Mouse (Mus musculus) thymus, adult 2 months (tissue): Measurements from ENCODE around the gene Igtp.
"Not testable (repeated sequence)": the region's sequence is repeated elsewhere in the genome, so short reads cannot be mapped to it uniquely, and the experiment has no call there.

ENCODE experiments used
- CTCF ChIP-seq: fragments of 200-500 bp; IDR thresholded peaks from 2 replicates; pipeline ENCODE4 v1.5.1; 2012; ENCODE audit warnings: mild to moderate bottlenecking, control low read depth, low read length, moderate library complexity, borderline replicate concordance; ENCODE audit not compliant: control insufficient read depth, poor library complexity, insufficient read depth; ENCODE audit errors: extremely low read depth
- POLR2A ChIP-seq: fragments of 200-500 bp; IDR thresholded peaks from 2 replicates; pipeline ENCODE4 v1.6.1; 2012; ENCODE audit warnings: mild to moderate bottlenecking, low read length, control low read depth, moderate library complexity; ENCODE audit not compliant: control insufficient read depth, poor library complexity, insufficient read depth; ENCODE audit errors: extremely low read depth

DNA sequence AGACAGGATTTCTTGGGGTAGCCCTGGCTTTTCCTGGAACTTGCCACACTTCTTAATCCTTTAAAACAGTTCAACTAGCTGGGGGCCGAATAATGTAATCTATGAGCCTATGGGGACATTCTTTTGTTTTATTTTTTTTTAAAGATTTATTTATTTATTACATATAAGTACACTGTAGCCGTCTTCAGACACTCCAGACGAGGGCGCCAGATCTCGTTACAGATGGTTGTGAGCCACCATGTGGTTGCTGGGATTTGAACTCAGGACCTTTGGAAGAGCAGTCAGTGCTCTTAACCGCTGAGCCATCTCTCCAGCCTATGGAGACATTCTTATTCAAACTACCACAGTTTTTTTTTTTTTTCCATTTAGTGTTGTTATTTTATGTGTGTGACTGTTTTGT lies 19.4 kb upstream of the Igtp start:
- not testable (repeated sequence) for TF ChIP-seq POLR2A, CTCF
